Mouse (Mus musculus) heart, postnatal 0 days (tissue): ENCODE measurements at regions not wholly inside any gene's neighbourhood (a gene's known extent, or its start where the extent isn't known, plus 50 kb on each side); places are given as distances from the start of the nearest gene placed in this dataset.

Experiments used
- CTCF ChIP-seq: IDR thresholded peaks from 2 replicates; pipeline ENCODE4 v1.5.1; 2016; ENCODE audit warnings: antibody characterized with exemption, control low read depth, low read depth
- EP300 ChIP-seq: IDR thresholded peaks from 2 replicates; pipeline ENCODE4 v1.6.1; 2016; ENCODE audit warnings: antibody characterized with exemption, low read depth

DNA sequence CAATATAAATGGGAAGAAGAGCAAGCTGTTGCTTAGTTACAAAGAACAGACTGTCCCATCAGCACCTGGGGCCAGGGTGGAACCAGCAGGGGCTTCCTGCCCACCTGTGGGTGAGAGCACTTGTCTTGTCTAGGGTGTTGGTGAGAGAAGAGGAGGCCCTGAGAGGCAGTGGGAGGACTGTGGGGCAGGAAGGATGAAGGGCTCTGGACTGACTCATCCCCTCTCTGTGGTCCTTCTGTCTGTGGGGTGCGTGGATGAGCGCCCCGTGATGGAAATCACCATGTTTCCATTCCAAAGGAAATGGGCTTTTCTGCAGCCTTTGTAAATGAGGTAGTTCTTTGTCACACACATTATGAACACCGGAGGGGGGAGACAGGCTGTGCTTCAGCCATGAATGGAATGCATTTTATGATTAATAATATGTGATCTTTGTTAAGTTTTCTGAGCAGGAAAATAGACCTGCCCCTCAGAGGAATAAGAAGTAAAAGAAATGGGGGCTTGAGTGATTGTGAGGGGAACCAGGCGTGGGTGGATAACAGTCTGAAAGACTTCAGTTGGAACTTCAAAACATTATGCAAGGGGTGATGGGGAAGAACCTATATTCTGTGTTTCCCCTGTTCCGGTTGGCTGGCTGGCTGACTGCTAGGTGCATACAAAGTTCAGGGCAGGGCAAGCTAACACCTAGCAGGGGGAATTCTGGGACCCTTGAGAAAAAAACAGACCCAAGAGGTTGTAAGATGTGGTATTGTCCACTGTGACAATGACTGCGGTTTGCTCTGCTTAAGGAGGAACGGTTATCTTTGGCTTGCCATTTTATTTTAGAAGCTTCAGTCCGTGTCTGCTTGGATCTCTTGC is 237.3 kb downstream of the Gadd45g start:
- TF ChIP-seq CTCF, result no peak
- TF ChIP-seq EP300, result no peak
